Mouse (Mus musculus): ENCODE results near the gene Gm5795. TPM values are rescaled to one million over a fixed set of nuclear protein-coding genes. Genes with fewer than 3 reads are reported as not detected.

Gm5795 gene
- polyA plus RNA-seq (2012; rRNA removed): 0.55 and 0.75 TPM in 2 replicates

DNA sequence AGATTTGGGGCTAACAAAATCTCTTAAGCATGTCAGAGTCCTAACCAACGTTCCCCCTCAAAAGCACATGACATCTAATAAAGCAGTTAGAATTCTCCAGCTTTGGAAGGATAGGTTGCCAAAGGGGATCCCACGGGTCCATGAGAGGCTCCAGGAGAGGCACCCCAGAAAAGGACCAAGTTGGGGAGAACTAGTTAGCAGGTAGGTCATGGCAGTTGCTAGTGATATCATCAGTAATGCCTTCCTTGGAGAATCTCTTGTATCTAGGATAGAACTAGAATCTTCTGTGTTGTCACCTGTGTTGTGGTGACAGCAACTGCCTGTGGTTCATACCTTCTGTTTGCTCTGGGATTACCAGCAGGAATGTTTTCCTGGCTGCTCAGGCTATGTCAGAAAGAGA lies at the start of gene Gm5795:
Gene Gm5795, plus strand, starts transcription at position 301 of the 400 bp plus-strand sequence.

DNA sequence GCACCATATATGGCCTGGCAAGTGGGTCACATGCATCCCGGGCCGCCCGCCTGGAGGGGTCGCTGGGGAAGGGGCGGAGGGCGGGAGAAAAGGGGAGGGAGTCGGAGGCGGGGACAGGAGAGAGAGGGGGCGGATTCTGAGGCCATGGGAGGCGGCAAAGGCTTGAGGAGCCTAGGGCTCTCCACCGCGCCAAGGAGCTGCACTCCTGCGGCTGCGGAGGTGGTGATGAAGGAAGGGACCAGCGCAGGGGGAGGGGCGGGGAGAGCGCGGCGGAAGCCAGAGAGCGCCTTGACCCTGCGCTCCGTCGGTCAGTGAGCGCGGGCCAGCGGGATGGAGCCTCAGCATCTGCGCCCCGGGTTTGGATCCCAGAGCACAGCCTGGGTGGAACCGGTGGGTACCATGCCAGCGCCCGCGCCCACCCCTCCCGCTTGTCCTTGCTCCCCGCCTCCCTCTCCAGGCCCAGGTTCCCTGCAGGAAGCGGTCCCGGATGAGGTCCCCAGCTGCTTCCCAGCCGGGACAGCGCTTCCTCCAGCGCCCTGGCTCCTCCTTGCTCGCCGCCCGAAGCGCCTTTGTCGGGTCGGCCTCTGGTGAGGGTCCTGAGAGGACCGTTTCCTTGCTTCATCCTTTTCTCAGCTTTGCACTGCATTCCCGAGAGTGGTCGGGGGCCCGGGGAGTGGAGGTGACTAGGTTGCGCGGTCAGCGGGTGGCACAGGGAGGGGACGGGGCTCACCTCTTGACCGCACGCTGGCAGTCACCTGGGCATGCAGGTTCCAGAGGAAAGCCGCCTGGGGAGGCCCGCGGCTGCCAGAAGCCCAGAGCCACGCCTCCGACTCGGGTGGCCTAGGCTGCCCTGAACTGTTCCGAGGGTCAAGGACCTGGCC lies 20.5 kb downstream of the Gm5795 start, which contains the start of gene D830030K20Rik:
Gene D830030K20Rik, plus strand, starts transcription at position 217 of the 881 bp plus-strand sequence.

Other genes starting within 250 kb of the Gm5795 start
- not detected in 2 replicates for gene Gm2888, start 158.3 kb upstream of the Gm5795 start, polyA plus RNA-seq (2012; rRNA removed)
- 19.2 and 19.7 TPM in 2 replicates for gene Gm2897, start 139.0 kb upstream of the Gm5795 start, polyA plus RNA-seq (2012; rRNA removed)
- 0.17 TPM in 1 of 2 replicates, not detected in the other for gene Gm10340, start 54.3 kb upstream of the Gm5795 start, polyA plus RNA-seq (2012; rRNA removed)
- gene D830030K20Rik, start 20.2 kb downstream of the Gm5795 start, polyA plus RNA-seq (2012; rRNA removed): 14.2 and 15.4 TPM in 2 replicates
- gene Gm2956, start 144.4 kb downstream of the Gm5795 start, polyA plus RNA-seq (2012; rRNA removed): 0.36 TPM in 1 of 2 replicates, not detected in the other
- gene Gm10413, start 206.8 kb downstream of the Gm5795 start, polyA plus RNA-seq (2012; rRNA removed): not detected in 2 replicates
- gene Gm10409, start 224.4 kb downstream of the Gm5795 start, polyA plus RNA-seq (2012; rRNA removed): 11.6 and 11.7 TPM in 2 replicates
- 15.6 and 16.7 TPM in 2 replicates for gene Gm3005, start 239.8 kb downstream of the Gm5795 start, polyA plus RNA-seq (2012; rRNA removed)

Measured in central nervous system, embryonic 18 days (tissue).